Mouse (Mus musculus) thymus, adult 18-20 months (tissue): ENCODE measurements at regions not wholly inside any gene's neighbourhood (a gene's known extent, or its start where the extent isn't known, plus 50 kb on each side); places are given as distances from the start of the nearest gene placed in this dataset.
A peak's percentile ranks its signal among the peaks of the same experiment; 100 is the strongest.

Source experiments
- DNase-seq, 2 experiments: peaks; one replicate each; pipeline ENCODE4 v3.0.0; 2022; ENCODE audit warnings: mixed read lengths in 2 of 2

GRCm38 (mm10) chr11:114544212-114544611 lies 124.1 kb upstream of the Rpl38 start:
- no peak for DNase-seq

DNA sequence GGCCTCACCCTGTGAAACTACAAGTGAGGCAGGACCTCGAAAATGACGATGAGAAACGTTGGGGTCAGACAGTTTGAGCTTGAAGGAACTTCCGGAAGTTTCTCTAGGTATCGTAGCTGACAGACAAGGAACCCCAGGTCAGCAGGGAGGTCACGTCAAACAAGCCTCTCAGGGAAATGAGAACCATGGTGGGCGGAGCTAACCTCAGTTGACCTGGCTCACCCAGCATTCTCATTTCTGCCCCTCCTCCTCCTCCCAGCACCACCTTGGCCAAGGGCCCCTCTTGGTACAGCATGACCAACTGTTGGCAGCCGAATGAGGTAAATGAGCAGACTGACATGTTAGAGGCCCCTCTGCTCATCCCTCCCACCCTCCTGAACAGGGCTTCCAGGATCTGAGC lies 126.2 kb upstream of the Rpl38 start:
- DNase-seq: no peak

GRCm38 (mm10) chr11:114540503-114540902 lies 127.8 kb upstream of the Rpl38 start:
- no peak for DNase-seq

GRCm38 (mm10) chr11:114536616-114537493 lies 131.5 kb upstream of the Rpl38 start:
- DNase-seq: no peak

- no peak for DNase-seq
These were observed 132.4 kb upstream of the Rpl38 start for GRCm38 (mm10) chr11:114535900-114536299.

DNA sequence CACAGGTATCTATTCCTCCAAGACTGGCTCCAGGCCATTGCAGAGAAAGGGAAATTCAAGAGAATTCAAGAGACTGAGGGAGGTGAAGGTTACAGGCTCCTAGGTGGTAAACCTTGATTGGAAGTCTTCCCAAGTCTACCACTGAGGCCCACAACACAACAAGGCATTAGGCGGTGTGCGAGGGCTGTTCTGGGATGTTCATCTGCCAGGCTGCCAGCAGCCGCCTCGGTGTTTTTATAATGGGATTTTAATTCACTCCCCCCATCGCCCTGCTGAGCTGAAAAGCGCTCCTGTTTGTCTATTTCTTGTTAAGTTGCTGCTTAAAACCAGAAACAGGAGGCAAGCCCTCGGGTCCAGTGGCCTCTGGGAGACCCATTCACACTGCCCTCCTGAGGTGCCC lies 133.9 kb upstream of the Rpl38 start:
- DNase-seq: no peak

GRCm38 (mm10) chr11:114531241-114531765 lies 137.0 kb upstream of the Rpl38 start:
- no peak for DNase-seq

DNA sequence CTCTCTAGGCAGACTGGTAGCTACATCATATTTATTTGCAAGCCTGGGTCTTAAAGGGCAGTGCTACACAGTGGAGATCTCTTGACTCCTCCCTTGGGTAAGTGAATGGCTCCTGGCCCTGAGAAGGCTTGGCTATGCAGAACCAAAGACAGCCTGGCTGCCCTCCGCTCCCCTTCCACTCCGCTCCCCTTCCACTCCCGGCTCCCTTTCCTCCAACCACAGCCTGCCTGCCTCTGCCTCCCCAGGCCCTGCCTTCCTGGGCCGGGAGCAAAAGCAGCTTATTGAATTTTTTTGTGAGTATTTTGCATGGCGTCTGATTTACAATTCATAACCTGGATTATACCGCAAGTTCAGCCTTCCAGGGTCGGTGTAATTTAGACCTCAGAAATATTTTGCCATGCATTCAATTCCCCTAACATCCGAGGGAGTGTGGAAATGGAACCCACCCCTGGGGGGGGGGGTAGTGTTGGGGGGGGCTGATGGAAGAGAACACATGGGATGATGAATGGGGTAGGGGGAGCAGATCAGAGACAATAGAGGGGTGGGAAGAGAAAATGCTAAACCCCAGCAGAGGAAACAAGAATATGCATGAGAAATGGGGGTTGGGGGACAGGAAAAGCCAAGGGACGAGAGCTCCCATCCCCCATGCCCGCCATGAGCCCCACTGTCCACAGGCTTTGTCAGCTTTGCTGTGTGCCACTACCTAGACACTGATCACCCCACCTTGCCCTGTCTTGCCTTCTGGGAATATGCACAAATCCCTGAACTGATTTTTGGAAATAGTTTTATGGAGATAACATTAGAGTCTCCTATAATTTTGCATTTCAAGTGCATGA lies 139.2 kb upstream of the Rpl38 start:
- no peak for DNase-seq

DNA sequence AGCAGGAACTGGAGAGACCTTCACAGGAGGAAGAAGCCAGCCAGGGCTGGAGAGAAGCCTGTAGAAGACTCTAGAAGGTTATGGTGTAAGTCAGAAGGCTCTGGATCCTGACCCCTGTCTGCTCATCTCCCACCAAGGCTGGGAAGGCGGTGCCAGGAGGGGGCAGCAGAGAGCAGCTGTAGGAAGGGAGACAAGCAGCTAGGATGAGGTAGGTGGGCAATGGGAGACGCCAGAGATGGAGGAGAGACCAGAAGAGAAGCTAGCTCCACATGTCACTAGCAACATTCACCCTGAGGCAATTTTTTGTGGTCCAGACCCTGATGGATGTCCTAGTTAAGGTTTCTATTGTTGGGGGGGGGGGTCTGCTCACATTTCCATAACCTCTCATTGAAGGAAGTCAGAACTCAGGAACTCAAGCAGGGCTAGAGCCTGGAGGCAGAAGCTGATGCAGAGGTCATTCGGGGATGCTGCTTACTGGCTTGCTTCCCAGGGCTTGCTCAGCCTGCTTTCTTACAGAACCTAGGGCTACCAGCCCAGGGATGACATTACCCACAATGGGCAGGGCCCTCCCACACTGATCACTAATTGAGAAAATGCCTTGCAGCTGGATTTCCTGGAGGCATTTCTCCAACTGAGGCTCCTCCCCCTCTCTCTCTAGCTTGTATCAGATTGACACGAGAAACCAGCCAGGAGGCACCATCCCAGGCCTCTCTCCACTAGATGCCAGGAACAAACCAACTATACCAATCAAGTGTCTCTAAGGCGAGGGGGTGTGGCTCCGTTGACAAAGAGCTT lies 144.7 kb upstream of the Rpl38 start:
- DNase-seq: peak; percentile 40 to 46

- DNase-seq: no peak
These were observed 153.0 kb upstream of the Rpl38 start for GRCm38 (mm10) chr11:114515278-114515677.

- DNase-seq: no peak
These were observed 154.2 kb upstream of the Rpl38 start for GRCm38 (mm10) chr11:114514126-114514525.

DNA sequence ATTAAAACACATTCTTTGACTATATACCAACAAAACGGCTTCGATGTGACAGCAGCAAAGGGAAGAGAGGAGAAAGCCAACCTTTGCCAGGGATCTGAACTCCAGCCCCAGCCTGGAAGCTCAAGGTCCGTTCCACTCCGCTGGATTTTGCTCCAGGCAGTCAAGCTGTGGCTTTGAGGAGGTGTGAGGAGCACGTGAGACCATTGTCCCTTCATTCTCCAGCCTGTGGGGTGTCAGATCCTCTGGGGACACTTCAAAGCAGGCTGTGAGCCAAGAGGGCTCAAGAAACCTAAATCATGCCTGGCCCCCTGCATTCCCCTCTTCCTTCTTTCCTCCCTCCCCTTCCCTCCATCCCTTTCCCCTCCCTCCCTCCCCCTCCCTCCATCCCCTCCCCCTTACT lies 154.9 kb upstream of the Rpl38 start:
- DNase-seq: no peak

- no peak for DNase-seq
These were observed 156.3 kb upstream of the Rpl38 start for GRCm38 (mm10) chr11:114511994-114512393.

GRCm38 (mm10) chr11:114502562-114502961 lies 165.8 kb upstream of the Rpl38 start:
- no peak for DNase-seq

GRCm38 (mm10) chr11:114501869-114502540 lies 166.3 kb upstream of the Rpl38 start:
- no peak for DNase-seq

DNA sequence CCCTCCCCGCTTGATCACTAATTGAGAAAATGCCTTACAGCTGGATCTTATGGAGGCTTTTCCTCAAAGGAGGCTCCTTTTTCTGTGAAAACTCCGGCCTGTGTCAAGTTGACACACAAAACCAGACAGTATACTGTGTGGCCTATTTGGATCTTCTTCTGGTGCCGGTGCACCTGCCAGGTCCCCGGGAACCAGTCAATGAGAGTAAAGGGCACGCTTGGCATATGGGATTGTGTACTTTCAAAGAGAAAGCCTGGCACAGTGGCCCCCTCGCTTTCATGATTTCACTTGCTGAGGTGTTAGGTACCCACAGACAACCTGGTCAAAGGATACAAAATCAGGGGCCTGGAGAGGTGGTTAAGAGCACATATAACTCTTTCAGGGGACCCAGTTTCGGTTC lies 167.9 kb upstream of the Rpl38 start:
- DNase-seq: no peak

DNA sequence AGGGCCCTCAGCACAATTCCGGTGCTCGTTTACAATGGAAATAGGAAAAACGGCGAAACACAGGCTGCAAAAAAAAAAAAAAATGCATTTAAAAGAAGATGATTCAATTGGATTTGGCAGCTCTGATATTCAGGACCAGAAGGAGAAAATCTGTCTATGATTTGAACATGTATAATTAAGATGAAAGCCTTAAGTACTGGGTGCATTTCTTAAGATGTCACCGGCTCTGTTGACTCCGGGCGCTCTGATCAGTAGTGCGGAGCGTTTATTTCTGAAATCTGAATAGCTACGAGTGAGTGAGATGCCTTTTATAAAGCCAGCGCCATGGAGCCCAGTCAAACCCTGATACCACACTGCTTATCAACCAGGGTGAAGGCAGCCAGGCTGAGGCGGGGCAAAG lies 168.7 kb upstream of the Rpl38 start:
- no peak for DNase-seq

DNA sequence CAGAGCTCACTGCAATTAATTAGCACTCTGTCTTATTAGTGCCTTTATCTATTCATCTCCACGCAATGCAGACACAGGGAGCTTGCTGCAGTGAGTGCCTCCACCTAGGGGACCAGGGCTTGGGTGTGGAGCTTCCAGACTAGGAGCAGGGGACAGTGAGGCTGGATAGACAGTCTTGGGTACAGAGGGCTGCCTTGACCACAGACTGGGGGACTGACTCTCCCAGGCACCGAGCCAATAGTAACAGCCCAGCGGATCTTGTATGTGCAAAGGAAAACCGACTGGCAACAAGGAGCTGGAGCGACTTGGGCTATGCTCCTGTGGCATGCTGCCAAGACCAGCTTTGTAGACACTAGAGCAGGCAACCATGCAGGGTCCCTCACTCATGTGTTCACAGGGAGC lies 172.8 kb upstream of the Rpl38 start:
- no peak for DNase-seq

GRCm38 (mm10) chr11:114486455-114486854 lies 181.9 kb upstream of the Rpl38 start:
- DNase-seq: no peak

DNA sequence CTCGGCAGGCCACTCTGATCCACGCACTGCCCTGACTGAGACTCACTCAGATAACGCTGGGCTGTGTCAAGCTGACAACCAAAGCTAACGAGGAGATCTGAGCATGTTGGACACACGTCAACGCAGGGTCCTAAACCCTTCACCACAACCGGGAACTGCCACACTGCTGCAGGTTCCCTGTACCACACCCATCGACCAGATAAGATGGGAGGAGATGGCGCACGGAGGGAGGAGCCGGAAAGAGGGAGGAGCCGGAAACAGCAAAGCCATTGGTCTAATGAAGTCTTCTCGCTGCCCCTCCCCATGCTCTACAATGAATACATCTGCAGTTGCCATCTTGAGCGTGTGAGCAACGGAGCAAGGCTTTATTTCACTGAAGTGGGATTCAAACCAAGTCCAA lies 182.9 kb upstream of the Rpl38 start:
- no peak for DNase-seq

GRCm38 (mm10) chr11:114484668-114484953 lies 183.7 kb upstream of the Rpl38 start:
- DNase-seq: no peak
